Mouse (Mus musculus) kidney, embryonic 15.5 days (tissue): ENCODE data around the gene Dnajb4. TPM values are rescaled to one million over a fixed set of nuclear protein-coding genes. Genes with fewer than 3 reads are reported as not detected.

ENCODE experiments used
- ATAC-seq: fragments of 200-750 bp; cut with Nextera tagmentation; replicated peaks from 2 replicates; pipeline ENCODE4 v1.8.0; 2017; ENCODE audit warnings: moderate TSS enrichment; ENCODE audit not compliant: low FRiP score
- H3K27ac ChIP-seq: fragments of 300-500 bp; sonication (generic); 2 replicates; pipeline ENCODE4 v1.5.1; 2015; ENCODE audit warnings: mild to moderate bottlenecking, inconsistent platforms
- H3K27me3 ChIP-seq: fragments of 300-500 bp; sonication (generic); 2 replicates; pipeline ENCODE4 v1.6.1; 2015; ENCODE audit warnings: inconsistent platforms
- H3K36me3 ChIP-seq: fragments of 300-500 bp; sonication (generic); 2 replicates; pipeline ENCODE4 v1.6.1; 2015; ENCODE audit warnings: inconsistent platforms
- H3K4me1 ChIP-seq: fragments of 300-500 bp; sonication (generic); 2 replicates; pipeline ENCODE4 v1.6.1; 2015; ENCODE audit warnings: inconsistent platforms
- H3K4me2 ChIP-seq: fragments of 300-500 bp; sonication (generic); 2 replicates; pipeline ENCODE4 v1.6.1; 2015; ENCODE audit warnings: moderate library complexity, mild to moderate bottlenecking, inconsistent platforms
- H3K4me3 ChIP-seq: fragments of 300-500 bp; sonication (generic); replicated peaks from 2 replicates; pipeline ENCODE4 v1.5.1; 2015; ENCODE audit warnings: mild to moderate bottlenecking, inconsistent platforms
- H3K9ac ChIP-seq: fragments of 300-500 bp; sonication (generic); 2 replicates; pipeline ENCODE4 v1.6.1; 2015; ENCODE audit warnings: mild to moderate bottlenecking, inconsistent platforms
- H3K9me3 ChIP-seq: fragments of 300-500 bp; sonication (generic); replicated peaks from 2 replicates; pipeline ENCODE4 v1.6.1; 2016; ENCODE audit warnings: inconsistent platforms
- WGBS: fragments of 180-500 bp; shearing (Covaris S2); methylation state at CpG from one replicate; pipeline ENCODE4 v1.1.7; 2015; ENCODE audit warnings: mixed read lengths; 5-methylcytosine and 5-hydroxymethylcytosine counted together
- polyA plus RNA-seq: library from polyadenylated mRNA; unstranded; fragments of >200 nt; fragmentation: Nextera tagmentation; extraction: Ambion mirVana; gene quantifications from 2 replicates; pipeline ENCODE4 v1.2.1, GENCODE M21; 2015

Dnajb4 gene
- polyA plus RNA-seq, 1 experiment from 2014 or later = 31.1 TPM

- no peak for ATAC-seq
- 71% methylated on average over 9 of the region's 9 CpGs for WGBS
- peak overlapping the region; percentile 60 for H3K27ac ChIP-seq
- peak overlapping the region; percentile 42; the same call in 1 of the 2 replicates for H3K9ac ChIP-seq
- peaks cover 8% of the 10 kb centered on the region; the same call in 1 of the 2 replicates for H3K36me3 ChIP-seq
- peaks cover 21% of the 10 kb centered on the region for H3K4me1 ChIP-seq
- peak overlapping the region; percentile 49 for H3K4me3 ChIP-seq
- H3K4me2 ChIP-seq = peak overlapping the region; percentile 65
- H3K9me3 ChIP-seq = no peaks in the 10 kb centered on the region
- H3K27me3 ChIP-seq = no peaks in the 10 kb centered on the region
Observed at GRCm38 (mm10) chr3:152190679-152191477, 19.2 kb downstream of the Dnajb4 start.

- peak overlapping the region; percentile 19 for H3K4me2 ChIP-seq
- no peaks in the 10 kb centered on the region for H3K27me3 ChIP-seq
- H3K9me3 ChIP-seq = no peaks in the 10 kb centered on the region
- H3K9ac ChIP-seq = no peak overlapping the region
- H3K4me3 ChIP-seq = no peak overlapping the region
- H3K36me3 ChIP-seq = peaks cover 22% of the 10 kb centered on the region
- peak overlapping the region; percentile 28; the same call in 1 of the 2 replicates for H3K27ac ChIP-seq
- peak; percentile 66 for ATAC-seq
- WGBS = 36% methylated on average over 4 of the region's 4 CpGs
- peaks cover 21% of the 10 kb centered on the region for H3K4me1 ChIP-seq
Observed at GRCm38 (mm10) chr3:152189306-152189705, 20.8 kb downstream of the Dnajb4 start.

- 80% methylated on average over 6 of the region's 6 CpGs for WGBS
- H3K9me3 ChIP-seq = no peaks in the 10 kb centered on the region
- peaks cover 13% of the 10 kb centered on the region; the same call in 1 of the 2 replicates for H3K4me1 ChIP-seq
- no peak overlapping the region for H3K4me2 ChIP-seq
- no peak overlapping the region for H3K4me3 ChIP-seq
- no peak for ATAC-seq
- H3K27me3 ChIP-seq = no peaks in the 10 kb centered on the region
- no peak overlapping the region for H3K27ac ChIP-seq
- peaks cover 36% of the 10 kb centered on the region for H3K36me3 ChIP-seq
- no peak overlapping the region for H3K9ac ChIP-seq
Observed at GRCm38 (mm10) chr3:152186106-152186505, 24.0 kb downstream of the Dnajb4 start.

GRCm38 (mm10) chr3:152183522-152183921 lies 26.6 kb downstream of the Dnajb4 start:
- 80% methylated on average over 9 of the region's 9 CpGs for WGBS
- Histone ChIP-seq H3K4me3 (no peak overlapping the region), H3K9ac (no peak overlapping the region), H3K27me3 (no peaks in the 10 kb centered on the region), H3K9me3 (no peaks in the 10 kb centered on the region), H3K4me1 (0 out of 2 replicates have a peak, but pooled peaks cover 3% of the 10 kb centered on the region), H3K27ac (no peak overlapping the region), H3K4me2 (no peak overlapping the region), H3K36me3 (peaks cover 36% of the 10 kb centered on the region)
- no peak for ATAC-seq

GRCm38 (mm10) chr3:152180624-152181023 lies 29.5 kb downstream of the Dnajb4 start:
- no peaks in the 10 kb centered on the region for H3K27me3 ChIP-seq
- ATAC-seq = no peak
- no peak overlapping the region for H3K4me3 ChIP-seq
- H3K27ac ChIP-seq = no peak overlapping the region
- no peaks in the 10 kb centered on the region for H3K9me3 ChIP-seq
- WGBS = 81% methylated on average over 4 of the region's 4 CpGs
- H3K36me3 ChIP-seq = peaks cover 26% of the 10 kb centered on the region
- H3K4me1 ChIP-seq = 0 out of 2 replicates have a peak, but pooled peaks cover 3% of the 10 kb centered on the region
- H3K9ac ChIP-seq = no peak overlapping the region
- no peak overlapping the region for H3K4me2 ChIP-seq

- H3K27me3 ChIP-seq = no peaks in the 10 kb centered on the region
- H3K36me3 ChIP-seq = peaks cover 14% of the 10 kb centered on the region
- no peak overlapping the region for H3K4me2 ChIP-seq
- H3K27ac ChIP-seq = 0 out of 2 replicates have a peak overlapping the region, but pooled peaks have one; percentile 14
- 0 out of 2 replicates have a peak, but pooled peaks cover 3% of the 10 kb centered on the region for H3K4me1 ChIP-seq
- WGBS = 29% methylated on average over 1 of the region's 1 CpGs
- no peak overlapping the region for H3K4me3 ChIP-seq
- no peaks in the 10 kb centered on the region for H3K9me3 ChIP-seq
- ATAC-seq = peak; percentile 54; the same call in 1 of the 2 replicates
- H3K9ac ChIP-seq = no peak overlapping the region
Observed at GRCm38 (mm10) chr3:152179285-152179684, 30.8 kb downstream of the Dnajb4 start.

GRCm38 (mm10) chr3:152178816-152179215 lies 31.3 kb downstream of the Dnajb4 start:
- H3K27me3 ChIP-seq = no peaks in the 10 kb centered on the region
- no peak overlapping the region for H3K4me3 ChIP-seq
- H3K4me1 ChIP-seq = 0 out of 2 replicates have a peak, but pooled peaks cover 3% of the 10 kb centered on the region
- WGBS = 69% methylated on average over 4 of the region's 4 CpGs
- ATAC-seq = no peak
- peaks cover 14% of the 10 kb centered on the region for H3K36me3 ChIP-seq
- no peak overlapping the region for H3K9ac ChIP-seq
- no peaks in the 10 kb centered on the region for H3K9me3 ChIP-seq
- H3K4me2 ChIP-seq = no peak overlapping the region
- no peak overlapping the region for H3K27ac ChIP-seq

- 0 out of 2 replicates have a peak, but pooled peaks cover 9% of the 10 kb centered on the region for H3K27me3 ChIP-seq
- H3K4me2 ChIP-seq = no peak overlapping the region
- H3K4me3 ChIP-seq = no peak overlapping the region
- no peaks in the 10 kb centered on the region; the same call in 1 of the 2 replicates for H3K9me3 ChIP-seq
- H3K4me1 ChIP-seq = peaks cover 9% of the 10 kb centered on the region
- H3K36me3 ChIP-seq = no peaks in the 10 kb centered on the region
- ATAC-seq = no peak
- WGBS = 60% methylated on average over 7 of the region's 7 CpGs
- H3K9ac ChIP-seq = no peak overlapping the region
- no peak overlapping the region for H3K27ac ChIP-seq
Observed at GRCm38 (mm10) chr3:152172322-152172935, 37.7 kb downstream of the Dnajb4 start.

- 0 out of 2 replicates have a peak, but pooled peaks have one; percentile 34 for ATAC-seq
Observed at GRCm38 (mm10) chr3:152171862-152172261, 38.2 kb downstream of the Dnajb4 start.

GRCm38 (mm10) chr3:152171236-152171635 lies 38.9 kb downstream of the Dnajb4 start:
- no peaks in the 10 kb centered on the region for H3K36me3 ChIP-seq
- no peak overlapping the region for H3K9ac ChIP-seq
- H3K27ac ChIP-seq = no peak overlapping the region
- H3K27me3 ChIP-seq = peaks cover 12% of the 10 kb centered on the region; the same call in 1 of the 2 replicates
- no peaks in the 10 kb centered on the region; the same call in 1 of the 2 replicates for H3K9me3 ChIP-seq
- H3K4me2 ChIP-seq = no peak overlapping the region
- no peak for ATAC-seq
- H3K4me1 ChIP-seq = peaks cover 21% of the 10 kb centered on the region
- WGBS = 67% methylated on average over 2 of the region's 2 CpGs
- no peak overlapping the region for H3K4me3 ChIP-seq

More at GRCm38 (mm10) chr3:152171862-152172261, 38.2 kb downstream of the Dnajb4 start:
- Histone ChIP-seq H3K9me3 (no peaks in the 10 kb centered on the region; the same call in 1 of the 2 replicates), H3K27me3 (0 out of 2 replicates have a peak, but pooled peaks cover 12% of the 10 kb centered on the region), H3K27ac (no peak overlapping the region), H3K4me1 (peaks cover 15% of the 10 kb centered on the region), H3K9ac (no peak overlapping the region), H3K4me2 (no peak overlapping the region), H3K36me3 (no peaks in the 10 kb centered on the region), H3K4me3 (no peak overlapping the region)
- 51% methylated on average over 7 of the region's 7 CpGs for WGBS

- WGBS = 32% methylated on average over 1 of the region's 1 CpGs
- Histone ChIP-seq H3K4me1 (peaks cover 29% of the 10 kb centered on the region), H3K36me3 (no peaks in the 10 kb centered on the region), H3K9me3 (no peaks in the 10 kb centered on the region; the same call in 1 of the 2 replicates), H3K27me3 (peaks cover 19% of the 10 kb centered on the region), H3K4me3 (no peak overlapping the region), H3K9ac (no peak overlapping the region), H3K27ac (no peak overlapping the region), H3K4me2 (no peak overlapping the region)
- ATAC-seq = no peak
Observed at GRCm38 (mm10) chr3:152170407-152170806, 39.7 kb downstream of the Dnajb4 start.

- ATAC-seq = no peak
- Histone ChIP-seq H3K4me3 (no peak overlapping the region), H3K4me2 (no peak overlapping the region), H3K4me1 (peaks cover 31% of the 10 kb centered on the region), H3K9ac (no peak overlapping the region), H3K36me3 (no peaks in the 10 kb centered on the region), H3K27me3 (peaks cover 23% of the 10 kb centered on the region), H3K9me3 (no peaks in the 10 kb centered on the region; the same call in 1 of the 2 replicates), H3K27ac (no peak overlapping the region)
- WGBS = 92% methylated on average over 10 of the region's 10 CpGs
Observed at GRCm38 (mm10) chr3:152168007-152168406, 42.1 kb downstream of the Dnajb4 start.
